Mouse (Mus musculus): Measurements from ENCODE around the gene Wdr92.

DNA sequence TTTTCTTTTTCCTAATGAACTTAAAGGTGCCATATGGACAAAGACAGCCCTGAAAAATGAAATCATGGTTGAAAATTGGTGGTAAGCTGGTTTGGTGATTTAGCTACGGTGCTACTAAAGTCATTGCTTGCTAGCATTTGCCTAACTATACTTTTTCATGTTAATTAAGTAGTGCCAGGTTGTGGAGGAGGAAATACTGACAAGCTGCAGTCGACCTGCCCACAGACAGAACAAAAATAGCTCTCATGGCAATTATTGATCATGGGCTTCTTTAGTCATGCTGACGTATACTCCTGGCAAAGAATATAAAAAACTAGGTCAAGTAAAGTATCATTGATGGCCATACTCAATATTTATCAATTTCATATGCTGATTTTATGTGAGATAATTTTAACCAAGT lies 33.6 kb downstream of the Wdr92 start:
- TF ChIP-seq POLR2A (IDR thresholded peaks at IDR 0.05; ENCODE audit: extremely low read depth, insufficient read depth, low read length), result no peak
- TF ChIP-seq CTCF (IDR thresholded peaks at IDR 0.05; ENCODE audit: low read depth, low read length), result no peak

All from liver, adult 2 months (tissue).